1 mouse cellular context compared by ENCODE assay signal in the genomic region with DNA sequence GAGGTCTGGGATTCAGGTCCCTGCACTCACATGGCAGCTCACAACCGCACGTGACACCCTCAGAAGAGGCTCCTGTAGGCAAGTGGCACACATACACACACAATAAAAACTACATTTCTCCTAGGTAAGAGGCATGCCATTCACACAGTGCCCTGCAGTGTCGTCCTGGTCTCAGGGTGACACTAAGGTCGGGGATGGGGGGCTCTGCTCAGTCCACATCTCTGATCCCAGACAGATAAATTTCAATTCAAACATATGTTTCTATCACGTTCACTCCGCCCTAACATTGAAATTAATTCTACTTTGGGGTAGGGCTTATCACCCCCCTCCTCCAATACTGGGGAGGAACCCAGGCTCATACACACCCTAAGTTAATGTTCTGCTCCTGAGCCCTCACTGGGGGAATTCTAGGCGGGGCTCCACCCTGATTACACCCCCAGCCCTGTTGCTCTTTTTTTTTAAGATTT.
TF ChIP-seq lines count a peak whose summit lies in the region.

No protein-coding gene starts in this region.

TF ChIP-seq in CH12.LX, 34 proteins besides CTCF, POLR2A, EP300 and RAD21 (continued from another document):
- TF ChIP-seq MXI1 (IDR thresholded peaks at IDR 0.05; ENCODE audit: low read depth, low read length) = peak; percentile 66
- TF ChIP-seq HCFC1 (IDR thresholded peaks at IDR 0.05; ENCODE audit: low read depth, low read length) = no peak
- peak; percentile 25; the same call in 1 of the 2 replicates for TF ChIP-seq USF1 (IDR thresholded peaks at IDR 0.05; ENCODE audit: low read depth, low read length)
- peak; percentile 77; the same call in 1 of the 2 replicates for TF ChIP-seq MYC (IDR thresholded peaks at IDR 0.05; ENCODE audit: low read depth, low read length)
- TF ChIP-seq NRF1 (IDR thresholded peaks at IDR 0.05; ENCODE audit: low read depth, low read length) = no peak
- peak; percentile 82 for TF ChIP-seq MAX (IDR thresholded peaks at IDR 0.05; ENCODE audit: low read length)
- peak; percentile 95 for TF ChIP-seq BHLHE40 (IDR thresholded peaks at IDR 0.05; ENCODE audit: low read depth, low read length)
- TF ChIP-seq POLR2AphosphoS2 (IDR thresholded peaks at IDR 0.05; ENCODE audit: low read depth, low read length) = peak; percentile 63; the same call in 1 of the 2 replicates
- TF ChIP-seq CHD1 (IDR thresholded peaks at IDR 0.05; ENCODE audit: low read depth, low read length) = peak; percentile 69; the same call in 1 of the 2 replicates
- TF ChIP-seq MAFK (IDR thresholded peaks at IDR 0.05; ENCODE audit: insufficient replicate concordance, low read length) = no peak
